Comparison of ENCODE assay signal across 8 mouse cellular contexts in the genomic region with DNA sequence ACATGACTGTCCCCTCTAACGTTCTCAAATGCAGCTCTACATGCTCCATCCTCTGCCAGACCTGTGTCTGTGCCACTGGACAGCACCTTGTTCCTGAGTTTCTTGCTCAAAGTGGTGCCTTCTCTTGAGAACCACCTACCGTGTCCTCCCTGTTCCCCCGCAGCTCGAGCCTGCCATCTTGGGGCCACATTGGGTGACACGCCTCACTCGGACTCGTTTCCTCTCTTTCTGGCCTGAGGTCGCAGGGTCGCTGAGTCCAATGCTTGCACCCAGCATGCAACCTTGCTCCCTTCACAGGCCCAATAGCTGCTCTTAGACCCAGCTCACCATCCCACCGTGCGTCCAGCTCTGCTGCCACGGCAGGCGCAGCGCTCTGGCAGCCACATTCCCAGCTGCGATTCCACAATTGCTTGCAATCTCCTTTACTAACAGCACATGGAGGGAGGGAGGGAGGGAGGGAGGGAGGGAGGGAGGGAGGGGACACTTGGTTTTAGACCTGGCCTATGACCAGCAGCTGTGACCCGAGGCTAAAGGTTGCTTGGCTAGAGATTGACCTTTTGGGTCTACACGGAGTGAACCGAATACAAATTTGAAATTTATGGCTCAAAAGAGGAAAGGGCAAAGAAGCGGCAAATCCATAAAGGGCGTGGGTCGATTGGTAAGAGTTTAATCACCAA. TPM values are rescaled to one million over a fixed set of nuclear protein-coding genes. Genes with fewer than 3 reads are reported as not detected.
DNase-seq lines count a peak whose midpoint lies in the region; ATAC-seq lines count a peak whose summit lies in the region.

No protein-coding gene starts in this region.

- no peaks in the 10 kb centered on the region for H3K27me3 ChIP-seq in embryonic facial prominence, embryonic 13.5 days
- H3K27me3 ChIP-seq in heart, embryonic 12.5 days (replicated peaks), result no peaks in the 10 kb centered on the region
- no peaks in the 10 kb centered on the region; the same call in 1 of the 2 replicates for H3K27me3 ChIP-seq in liver, embryonic 16.5 days (ENCODE audit: control insufficient read depth, insufficient read depth, low read depth, low read length)

- H3K4me1 ChIP-seq in embryonic facial prominence, embryonic 13.5 days, result peaks cover 14% of the 10 kb centered on the region
- peaks cover 11% of the 10 kb centered on the region for H3K4me1 ChIP-seq in heart, embryonic 12.5 days (replicated peaks)
- peaks cover 16% of the 10 kb centered on the region for H3K4me1 ChIP-seq in liver, embryonic 16.5 days (ENCODE audit: control insufficient read depth, low read depth, low read length)

- peaks cover 24% of the 10 kb centered on the region for H3K36me3 ChIP-seq in embryonic facial prominence, embryonic 13.5 days
- H3K36me3 ChIP-seq in heart, embryonic 12.5 days, result peaks cover 28% of the 10 kb centered on the region
- H3K36me3 ChIP-seq in liver, embryonic 16.5 days (ENCODE audit: control insufficient read depth, insufficient read depth), result peaks cover 7% of the 10 kb centered on the region; the same call in 1 of the 2 replicates

- 0 out of 2 replicates have a peak overlapping the region, but pooled peaks have one; percentile 1 for H3K9ac ChIP-seq in embryonic facial prominence, embryonic 13.5 days
- peak overlapping the region; percentile 50; the same call in 1 of the 2 replicates for H3K9ac ChIP-seq in heart, embryonic 12.5 days
- no peak overlapping the region for H3K9ac ChIP-seq in liver, embryonic 16.5 days (ENCODE audit: low read depth, low read length)

- no peaks in the 10 kb centered on the region for H3K9me3 ChIP-seq in embryonic facial prominence, embryonic 13.5 days
- no peaks in the 10 kb centered on the region for H3K9me3 ChIP-seq in heart, embryonic 12.5 days (replicated peaks)
- no peaks in the 10 kb centered on the region for H3K9me3 ChIP-seq in liver, embryonic 16.5 days (replicated peaks; ENCODE audit: control insufficient read depth, low read length)

- 0 out of 2 replicates have a peak overlapping the region, but pooled peaks have one; percentile 13 for H3K4me3 ChIP-seq in embryonic facial prominence, embryonic 13.5 days
- H3K4me3 ChIP-seq in heart, embryonic 12.5 days, result peak overlapping the region; percentile 20; the same call in 1 of the 2 replicates
- no peak overlapping the region for H3K4me3 ChIP-seq in liver, embryonic 16.5 days (ENCODE audit: low read depth, low read length)

- H3K4me2 ChIP-seq in embryonic facial prominence, embryonic 13.5 days, result peak overlapping the region; percentile 47
- H3K4me2 ChIP-seq in heart, embryonic 12.5 days, result peak overlapping the region; percentile 50
- peak overlapping the region; percentile 19 for H3K4me2 ChIP-seq in liver, embryonic 16.5 days (ENCODE audit: low read depth, low read length)

- peak; percentile 68 to 76 for DNase-seq in CD8-positive naive resting alpha-beta T cell, adult 2 months (ENCODE audit: low read depth in 2 of 2, low spot score in 2 of 2)
- peak; percentile 86 for DNase-seq in adrenal gland, postnatal 25 days
- DNase-seq in kidney, postnatal 14 days, result peak; percentile 90
- DNase-seq in thymus, postnatal 0 days (ENCODE audit: low spot score), result peak; percentile 78

- WGBS in embryonic facial prominence, embryonic 13.5 days, result 13% methylated on average over 21 of the region's 21 CpGs
- 18% methylated on average over 21 of the region's 21 CpGs for WGBS in heart, embryonic 12.5 days
- WGBS in liver, embryonic 16.5 days (ENCODE audit: insufficient replicate concordance), result 16% methylated on average over 21 of the region's 21 CpGs

- ATAC-seq in embryonic facial prominence, embryonic 13.5 days (ENCODE audit: insufficient number of reproducible peaks, insufficient read depth, low FRiP score, low TSS enrichment, low read depth), result no peak
- ATAC-seq in heart, embryonic 12.5 days (ENCODE audit: insufficient number of reproducible peaks, low FRiP score), result 0 out of 2 replicates have a peak, but pooled peaks have one; percentile 10
- ATAC-seq in liver, embryonic 16.5 days (ENCODE audit: low read depth), result no peak
- peak; percentile 71; the same call in 1 of the 2 replicates for ATAC-seq in neutrophil, adult 5-6 weeks (ENCODE audit: extremely low read depth, insufficient number of reproducible peaks, low FRiP score, poor library complexity, severe bottlenecking)

- H3K27ac ChIP-seq in embryonic facial prominence, embryonic 13.5 days, result no peak overlapping the region
- no peak overlapping the region for H3K27ac ChIP-seq in heart, embryonic 12.5 days (ENCODE audit: poor library complexity, severe bottlenecking)
- H3K27ac ChIP-seq in liver, embryonic 16.5 days (ENCODE audit: low read length), result no peak overlapping the region

RNA-seq across cellular contexts. Expression of gene Wdr18, which starts 1.7 kb away (rescaled TPM):
- total RNA-seq in adrenal gland, postnatal 25 days (2021), result 32.4 and 35.5 TPM in 2 replicates
- 97.7 and 106 TPM in 2 replicates for polyA plus RNA-seq in embryonic facial prominence, embryonic 13.5 days (2015; fragmentation: Nextera tagmentation; extraction: Ambion mirVana)
- 78.8 and 89.6 TPM in 2 replicates for polyA plus RNA-seq in heart, embryonic 12.5 days (2016; fragmentation: Nextera tagmentation; extraction: Ambion mirVana)
- 42.2 and 44.7 TPM in 2 replicates for polyA plus RNA-seq in liver, embryonic 16.5 days (2015; fragmentation: Nextera tagmentation; extraction: Ambion mirVana)
- 11.4 and 15.9 TPM in 2 replicates for total RNA-seq in neutrophil, adult 5-6 weeks (2017)
- 77.5 and 85.8 TPM in 2 replicates for polyA plus RNA-seq in thymus, postnatal 0 days (2015; fragmentation: Nextera tagmentation; extraction: Ambion mirVana)

RNA-seq across cellular contexts. Expression of gene Grin3b, which starts 12.2 kb away (rescaled TPM):
- total RNA-seq in adrenal gland, postnatal 25 days (2021), result 0.12 TPM in 1 of 2 replicates, not detected in the other
- polyA plus RNA-seq in embryonic facial prominence, embryonic 13.5 days (2015; fragmentation: Nextera tagmentation; extraction: Ambion mirVana), result 0.52 and 0.83 TPM in 2 replicates
- polyA plus RNA-seq in heart, embryonic 12.5 days (2016; fragmentation: Nextera tagmentation; extraction: Ambion mirVana), result 0.12 and 0.29 TPM in 2 replicates
- 0.08 TPM in 1 of 2 replicates, not detected in the other for polyA plus RNA-seq in liver, embryonic 16.5 days (2015; fragmentation: Nextera tagmentation; extraction: Ambion mirVana)
- total RNA-seq in neutrophil, adult 5-6 weeks (2017), result not detected in 2 replicates
- polyA plus RNA-seq in thymus, postnatal 0 days (2015; fragmentation: Nextera tagmentation; extraction: Ambion mirVana), result 0.09 and 0.20 TPM in 2 replicates

RNA-seq across cellular contexts. Expression of gene Tmem259, which starts 25.9 kb away (rescaled TPM):
- 159 and 161 TPM in 2 replicates for total RNA-seq in adrenal gland, postnatal 25 days (2021)
- polyA plus RNA-seq in embryonic facial prominence, embryonic 13.5 days (2015; fragmentation: Nextera tagmentation; extraction: Ambion mirVana), result 15.4 and 17.0 TPM in 2 replicates
- 20.8 and 20.9 TPM in 2 replicates for polyA plus RNA-seq in heart, embryonic 12.5 days (2016; fragmentation: Nextera tagmentation; extraction: Ambion mirVana)
- polyA plus RNA-seq in liver, embryonic 16.5 days (2015; fragmentation: Nextera tagmentation; extraction: Ambion mirVana), result 3.0 and 4.8 TPM in 2 replicates
- 80.7 and 81.4 TPM in 2 replicates for total RNA-seq in neutrophil, adult 5-6 weeks (2017)
- 19.4 and 25.8 TPM in 2 replicates for polyA plus RNA-seq in thymus, postnatal 0 days (2015; fragmentation: Nextera tagmentation; extraction: Ambion mirVana)

RNA-seq across cellular contexts. Expression of gene Cnn2, which starts 30.1 kb away (rescaled TPM):
- total RNA-seq in adrenal gland, postnatal 25 days (2021), result 28.3 and 29.8 TPM in 2 replicates
- 298 and 319 TPM in 2 replicates for polyA plus RNA-seq in embryonic facial prominence, embryonic 13.5 days (2015; fragmentation: Nextera tagmentation; extraction: Ambion mirVana)
- polyA plus RNA-seq in heart, embryonic 12.5 days (2016; fragmentation: Nextera tagmentation; extraction: Ambion mirVana), result 302 and 307 TPM in 2 replicates
- polyA plus RNA-seq in liver, embryonic 16.5 days (2015; fragmentation: Nextera tagmentation; extraction: Ambion mirVana), result 42.5 and 44.9 TPM in 2 replicates
- total RNA-seq in neutrophil, adult 5-6 weeks (2017), result 284 and 308 TPM in 2 replicates
- polyA plus RNA-seq in thymus, postnatal 0 days (2015; fragmentation: Nextera tagmentation; extraction: Ambion mirVana), result 137 and 152 TPM in 2 replicates

RNA-seq across cellular contexts. Expression of gene Arid3a, which starts 31.4 kb away (rescaled TPM):
- 5.2 and 5.8 TPM in 2 replicates for total RNA-seq in adrenal gland, postnatal 25 days (2021)
- 5.3 and 6.9 TPM in 2 replicates for polyA plus RNA-seq in embryonic facial prominence, embryonic 13.5 days (2015; fragmentation: Nextera tagmentation; extraction: Ambion mirVana)
- polyA plus RNA-seq in heart, embryonic 12.5 days (2016; fragmentation: Nextera tagmentation; extraction: Ambion mirVana), result 6.3 and 8.3 TPM in 2 replicates
- polyA plus RNA-seq in liver, embryonic 16.5 days (2015; fragmentation: Nextera tagmentation; extraction: Ambion mirVana), result 5.1 and 5.8 TPM in 2 replicates
- 58.8 and 68.0 TPM in 2 replicates for total RNA-seq in neutrophil, adult 5-6 weeks (2017)
- polyA plus RNA-seq in thymus, postnatal 0 days (2015; fragmentation: Nextera tagmentation; extraction: Ambion mirVana), result 3.7 TPM in 2 replicates

Comparison
In these comparisons a context has a peak if more than half of its experiments do, and no peak if none do; other contexts are left out.
1. ATAC-seq: peak in heart, embryonic 12.5 days (single experiment) and neutrophil, adult 5-6 weeks (single experiment); none in embryonic facial prominence, embryonic 13.5 days (single experiment) and liver, embryonic 16.5 days (single experiment).
2. Peak in every context shown above with its lines, with median percentiles within 50 percentile points of each other: DNase-seq and H3K4me2 ChIP-seq.